Mouse (Mus musculus) gastrocnemius, adult 2 months (tissue): Measurements from ENCODE around the gene Gm4724. TPM values are rescaled to one million over a fixed set of nuclear protein-coding genes. Genes with fewer than 3 reads are reported as not detected.
"Not testable (repeated sequence)": the region's sequence is repeated elsewhere in the genome, so short reads cannot be mapped to it uniquely, and the experiment has no call there.

Experiments
- DNase-seq: peaks from one replicate; pipeline ENCODE4 v3.0.0; 2022
- H3K27ac ChIP-seq: fragments of 200-600 bp; 2 replicates; pipeline ENCODE4 v1.8.1; 2022; ENCODE audit warnings: mild to moderate bottlenecking
- H3K4me3 ChIP-seq: fragments of 200-600 bp; 2 replicates; pipeline ENCODE4 v1.8.1; 2022; ENCODE audit warnings: mild to moderate bottlenecking, moderate library complexity
- intact Hi-C: fragments of 180-260 bp; cut with DNase I; formaldehyde crosslinking; loops from one replicate; pipeline ENCODE4 v1.15.1; 2025
- long read RNA-seq, 2 experiments: library from polyadenylated mRNA; stranded (forward); transcript quantifications; one replicate each; pipeline ENCODE4 v2.0.0; 2021
- total RNA-seq, 2 experiments: library from RNA; stranded (reverse); gene quantifications; 2 replicates each; pipeline ENCODE4 v1.2.3; 2021

Gene Gm4724
- total RNA-seq, result 1 to 10 TPM; 3.7 to 3.8 TPM
- long read RNA-seq, experiment 1, partial matches to known transcripts, result 0 of 2 reads
- long read RNA-seq, experiment 1, other reads (novel, unspliced or antisense), result 1 of 2 reads
- long read RNA-seq, experiment 2, partial matches to known transcripts, result 0 of 3 reads
- long read RNA-seq, experiment 2, other reads (novel, unspliced or antisense), result 3 of 3 reads

GRCm38 (mm10) chr2:175435707-175436106 lies at the start of gene Gm4724:
Gene Gm4724, minus strand, starts transcription at chr2:175435807.
- DNase-seq, H3K27ac ChIP-seq, intact Hi-C loops, H3K4me3 ChIP-seq: not testable (repeated sequence)

GRCm38 (mm10) chr2:175469685-175470084 lies 34.1 kb upstream of the Gm4724 start, which contains the start of gene Zfp965:
Gene Zfp965, plus strand, starts transcription at chr2:175469985.
- H3K4me3 ChIP-seq, intact Hi-C loops, DNase-seq, H3K27ac ChIP-seq: not testable (repeated sequence)

Other genes starting within 250 kb of the Gm4724 start
- gene Gm14391, start 228.9 kb downstream of the Gm4724 start, total RNA-seq, result 10 to 100 TPM; 53.5 to 54.7 TPM
- gene Gm14440, start 160.7 kb downstream of the Gm4724 start, total RNA-seq, result under 1 TPM in 1 of 2 experiments, not detected in 1; 0.08 TPM
- gene Gm4631, start 97.6 kb downstream of the Gm4724 start, total RNA-seq, result 10 to 100 TPM; 37.5 to 47.3 TPM
- 1 to 10 TPM; 6.7 to 8.0 TPM for gene Zfp968, start 63.4 kb downstream of the Gm4724 start, total RNA-seq
- 1 to 10 TPM; 5.6 to 6.0 TPM for gene Zfp965, start 34.2 kb upstream of the Gm4724 start, total RNA-seq
- not detected for gene Gm11007, start 208.2 kb upstream of the Gm4724 start, total RNA-seq